Mouse (Mus musculus): ENCODE results near the gene Csf2rb. TPM values are rescaled to one million over a fixed set of nuclear protein-coding genes. Genes with fewer than 3 reads are reported as not detected.
A peak's percentile ranks its signal among the peaks of the same experiment; 100 is the strongest.

The Csf2rb gene
- polyA plus RNA-seq, 1 experiment from 2014 or later, result 1.8 TPM

DNA sequence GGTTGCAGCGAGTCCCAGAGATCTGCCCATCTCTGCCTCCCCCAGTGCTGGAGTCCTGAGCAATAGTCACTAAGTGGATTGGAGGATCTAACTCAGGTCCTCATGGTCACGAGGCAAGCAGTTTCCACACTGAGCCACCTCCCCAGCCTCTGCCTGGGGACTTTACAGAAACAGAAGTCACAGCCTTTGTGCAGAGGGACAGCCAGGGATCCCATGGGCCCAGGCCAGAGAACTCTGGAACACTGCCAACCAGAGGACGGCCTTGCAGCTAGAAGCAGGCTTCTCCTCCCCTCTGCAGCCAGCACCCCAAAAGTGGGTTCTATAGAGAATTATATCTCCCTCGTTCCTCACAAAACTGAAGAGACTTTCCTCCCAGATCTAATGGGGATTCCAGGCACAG is 76.4 kb downstream of the Csf2rb start:
- no peak overlapping the region for H3K4me3 ChIP-seq (ENCODE audit: low read depth, low read length)
- H3K9ac ChIP-seq (ENCODE audit: low read length), result no peak overlapping the region
- no peak overlapping the region for H3K27ac ChIP-seq (ENCODE audit: low read depth, low read length)
- WGBS, result 85% methylated on average over 4 of the region's 4 CpGs
- no peaks in the 10 kb centered on the region for H3K9me3 ChIP-seq (ENCODE audit: control insufficient read depth, low read length)
- H3K36me3 ChIP-seq (ENCODE audit: control insufficient read depth, insufficient read depth, low read length), result no peaks in the 10 kb centered on the region
- no peak overlapping the region for H3K4me2 ChIP-seq
- H3K4me1 ChIP-seq (ENCODE audit: control insufficient read depth, insufficient read depth, low read length), result peaks cover 10% of the 10 kb centered on the region
- no peak for ATAC-seq (ENCODE audit: low FRiP score)
- H3K27me3 ChIP-seq (ENCODE audit: control insufficient read depth, insufficient read depth, low read length), result no peaks in the 10 kb centered on the region; the same call in 1 of the 2 replicates
- no peak for DNase-seq (ENCODE audit: low spot score, missing footprints)

- no peak overlapping the region for H3K9ac ChIP-seq (ENCODE audit: low read length)
- no peaks in the 10 kb centered on the region; the same call in 1 of the 2 replicates for H3K27me3 ChIP-seq (ENCODE audit: control insufficient read depth, insufficient read depth, low read length)
- WGBS, result 81% methylated on average over 7 of the region's 7 CpGs
- ATAC-seq (ENCODE audit: low FRiP score), result no peak
- H3K4me3 ChIP-seq (ENCODE audit: low read depth, low read length), result no peak overlapping the region
- peaks cover 14% of the 10 kb centered on the region for H3K4me1 ChIP-seq (ENCODE audit: control insufficient read depth, insufficient read depth, low read length)
- no peaks in the 10 kb centered on the region for H3K9me3 ChIP-seq (ENCODE audit: control insufficient read depth, low read length)
- DNase-seq (ENCODE audit: low spot score, missing footprints), result no peak
- no peaks in the 10 kb centered on the region for H3K36me3 ChIP-seq (ENCODE audit: control insufficient read depth, insufficient read depth, low read length)
- H3K4me2 ChIP-seq, result no peak overlapping the region
- no peak overlapping the region for H3K27ac ChIP-seq (ENCODE audit: low read depth, low read length)
Observed at GRCm38 (mm10) chr15:78402423-78402822, 76.9 kb downstream of the Csf2rb start.

DNA sequence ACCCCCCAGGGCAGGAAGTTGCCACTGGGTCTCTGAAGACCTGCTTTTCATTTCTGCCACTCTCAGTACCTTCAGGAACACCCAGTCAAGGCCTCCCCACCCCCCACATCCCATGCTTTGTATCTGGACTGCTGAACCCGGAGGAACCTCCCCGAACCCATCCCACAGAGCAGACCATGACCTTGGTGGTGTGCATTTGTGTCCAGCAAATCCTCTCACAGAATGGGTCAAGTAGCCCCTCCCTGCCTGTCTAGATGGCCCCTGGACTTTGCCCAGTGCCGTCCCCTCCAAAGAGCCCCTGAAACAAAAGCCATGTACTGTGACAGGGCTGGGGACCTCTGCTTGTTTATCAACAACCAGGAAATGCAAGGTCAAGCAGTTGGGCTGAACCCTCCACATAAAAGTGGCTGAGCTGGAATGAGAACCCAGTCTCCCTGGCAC is 77.8 kb downstream of the Csf2rb start:
- Histone ChIP-seq H3K27me3 (ENCODE audit: control insufficient read depth, insufficient read depth, low read length) (no peaks in the 10 kb centered on the region; the same call in 1 of the 2 replicates), H3K4me1 (ENCODE audit: control insufficient read depth, insufficient read depth, low read length) (peaks cover 18% of the 10 kb centered on the region), H3K36me3 (ENCODE audit: control insufficient read depth, insufficient read depth, low read length) (no peaks in the 10 kb centered on the region), H3K27ac (ENCODE audit: low read depth, low read length) (no peak overlapping the region), H3K4me2 (no peak overlapping the region), H3K4me3 (ENCODE audit: low read depth, low read length) (no peak overlapping the region), H3K9me3 (ENCODE audit: control insufficient read depth, low read length) (no peaks in the 10 kb centered on the region), H3K9ac (ENCODE audit: low read length) (no peak overlapping the region)
- peak; percentile 75 for DNase-seq (ENCODE audit: low spot score, missing footprints)
- WGBS, result 55% methylated on average over 3 of the region's 3 CpGs
- no peak for ATAC-seq (ENCODE audit: low FRiP score)

Small RNA genes within 50 kb of the gene (microRNA-seq; reads per million reads assigned to microRNA genes)
- not detected for gene Mir7676-1
- not detected for gene Mir7676-2

Other genes starting within 250 kb of the Csf2rb start
- 1.1 and 1.7 TPM in 2 replicates for gene Cacng2, start 205.7 kb upstream of the Csf2rb start, polyA plus RNA-seq (2014; fragmentation: Nextera tagmentation; extraction: Ambion mirVana)
- gene Ift27, start 151.6 kb upstream of the Csf2rb start, polyA plus RNA-seq (2014; fragmentation: Nextera tagmentation; extraction: Ambion mirVana), result 138 and 148 TPM in 2 replicates
- not detected in 2 replicates for gene Pvalb, start 119.4 kb upstream of the Csf2rb start, polyA plus RNA-seq (2014; fragmentation: Nextera tagmentation; extraction: Ambion mirVana)
- 6.9 and 7.9 TPM in 2 replicates for gene Ncf4, start 81.0 kb upstream of the Csf2rb start, polyA plus RNA-seq (2014; fragmentation: Nextera tagmentation; extraction: Ambion mirVana)
- gene Csf2rb2, start 20.0 kb upstream of the Csf2rb start, polyA plus RNA-seq (2014; fragmentation: Nextera tagmentation; extraction: Ambion mirVana), result 0.23 and 0.32 TPM in 2 replicates
- gene Tex33, start 70.2 kb downstream of the Csf2rb start, polyA plus RNA-seq (2014; fragmentation: Nextera tagmentation; extraction: Ambion mirVana), result not detected in 2 replicates
- 6.1 and 8.3 TPM in 2 replicates for gene Tst, start 80.2 kb downstream of the Csf2rb start, polyA plus RNA-seq (2014; fragmentation: Nextera tagmentation; extraction: Ambion mirVana)
- gene Mpst, start 80.7 kb downstream of the Csf2rb start, polyA plus RNA-seq (2014; fragmentation: Nextera tagmentation; extraction: Ambion mirVana), result 2.0 and 2.3 TPM in 2 replicates
- 59.1 and 60.5 TPM in 2 replicates for gene Kctd17, start 102.8 kb downstream of the Csf2rb start, polyA plus RNA-seq (2014; fragmentation: Nextera tagmentation; extraction: Ambion mirVana)
- gene Tmprss6, start 142.9 kb downstream of the Csf2rb start, polyA plus RNA-seq (2014; fragmentation: Nextera tagmentation; extraction: Ambion mirVana), result 0.07 and 0.34 TPM in 2 replicates
- not detected in 2 replicates for gene Il2rb, start 169.5 kb downstream of the Csf2rb start, polyA plus RNA-seq (2014; fragmentation: Nextera tagmentation; extraction: Ambion mirVana)
- 10.5 and 12.1 TPM in 2 replicates for gene C1qtnf6, start 205.7 kb downstream of the Csf2rb start, polyA plus RNA-seq (2014; fragmentation: Nextera tagmentation; extraction: Ambion mirVana)
- gene Sstr3, start 218.9 kb downstream of the Csf2rb start, polyA plus RNA-seq (2014; fragmentation: Nextera tagmentation; extraction: Ambion mirVana), result not detected in 2 replicates
- gene Rac2, start 247.0 kb downstream of the Csf2rb start, polyA plus RNA-seq (2014; fragmentation: Nextera tagmentation; extraction: Ambion mirVana), result 4.3 and 8.5 TPM in 2 replicates

Data from midbrain, embryonic 11.5 days (tissue).